Mouse (Mus musculus): ENCODE measurements around the gene Arl6ip6. TPM values are rescaled to one million over a fixed set of nuclear protein-coding genes. Genes with fewer than 3 reads are reported as not detected.

The Arl6ip6 gene
- polyA plus RNA-seq, 1 experiment from 2014 or later: 41.6 TPM

DNA sequence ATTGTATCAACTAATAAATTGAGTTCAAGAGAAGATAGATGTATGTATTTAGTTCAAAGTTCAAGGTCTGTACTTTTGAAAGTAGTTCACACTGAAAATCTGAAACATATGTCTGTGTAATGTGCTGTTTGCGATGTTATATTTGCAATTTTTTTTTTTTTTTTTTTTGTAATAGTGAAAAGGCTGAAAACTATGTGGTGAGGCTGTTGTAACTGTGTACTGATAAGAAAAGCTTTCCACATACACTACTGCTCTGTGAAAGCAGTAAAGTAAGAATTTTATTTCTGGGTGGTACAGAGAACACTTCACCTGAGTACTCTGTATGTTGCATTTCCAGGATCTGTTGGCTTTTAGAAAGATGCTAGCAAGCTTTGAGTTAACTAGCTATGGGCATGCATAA lies 7.7 kb downstream of the Arl6ip6 start:
- Histone ChIP-seq H3K9me3 (replicated peaks; ENCODE audit: control insufficient read depth, low read length) (no peaks in the 10 kb centered on the region), H3K4me2 (ENCODE audit: low read depth, low read length) (no peak overlapping the region), H3K9ac (ENCODE audit: low read length) (no peak overlapping the region), H3K27ac (ENCODE audit: low read length) (no peak overlapping the region), H3K4me1 (ENCODE audit: control insufficient read depth, insufficient read depth, low read length) (no peaks in the 10 kb centered on the region), H3K36me3 (ENCODE audit: control insufficient read depth, insufficient read depth, low read length) (0 out of 2 replicates have a peak, but pooled peaks cover 6% of the 10 kb centered on the region), H3K27me3 (ENCODE audit: control insufficient read depth, insufficient read depth, low read length) (no peaks in the 10 kb centered on the region), H3K4me3 (replicated peaks; ENCODE audit: low read length) (no peak overlapping the region)
- WGBS: 91% methylated on average over 1 of the region's 1 CpGs
- ATAC-seq (ENCODE audit: insufficient read depth, low FRiP score): no peak

DNA sequence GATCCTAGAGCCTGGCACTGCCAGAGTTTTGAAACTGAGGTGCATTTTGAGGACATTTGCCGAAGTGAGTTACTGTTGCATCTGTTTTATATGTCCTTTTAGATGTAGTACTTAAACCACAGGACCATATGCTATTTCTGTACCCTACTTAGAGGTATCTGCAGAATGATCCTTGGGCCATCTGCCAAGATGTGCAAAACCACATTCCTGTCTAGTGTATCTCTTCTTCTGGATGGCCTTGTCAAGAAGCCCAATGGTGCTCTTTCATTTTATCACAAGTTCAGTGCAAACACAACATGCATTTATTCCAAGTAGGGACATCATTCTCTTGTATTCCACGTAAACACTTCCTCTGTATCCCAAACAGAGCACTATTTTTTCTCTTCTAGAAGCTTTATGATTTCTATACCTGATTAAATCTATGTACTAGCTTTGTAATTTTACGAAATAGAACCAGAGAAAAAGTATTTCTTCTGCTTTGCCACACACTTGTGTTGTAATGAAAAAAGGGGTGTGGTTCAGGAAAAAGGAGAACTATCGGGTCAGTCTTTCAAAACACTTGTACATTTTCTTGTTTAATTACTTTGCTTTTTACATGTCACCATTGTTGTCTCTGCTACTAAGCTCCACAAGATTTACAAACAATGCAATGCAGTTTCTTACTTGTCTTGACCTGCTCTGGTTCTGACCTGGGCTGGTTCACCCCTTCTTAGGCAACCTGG lies 8.8 kb downstream of the Arl6ip6 start:
- Histone ChIP-seq H3K36me3 (ENCODE audit: control insufficient read depth, insufficient read depth, low read length) (0 out of 2 replicates have a peak, but pooled peaks cover 6% of the 10 kb centered on the region), H3K4me2 (ENCODE audit: low read depth, low read length) (no peak overlapping the region), H3K9ac (ENCODE audit: low read length) (no peak overlapping the region), H3K9me3 (replicated peaks; ENCODE audit: control insufficient read depth, low read length) (no peaks in the 10 kb centered on the region), H3K4me3 (replicated peaks; ENCODE audit: low read length) (no peak overlapping the region), H3K27me3 (ENCODE audit: control insufficient read depth, insufficient read depth, low read length) (no peaks in the 10 kb centered on the region), H3K27ac (ENCODE audit: low read length) (no peak overlapping the region), H3K4me1 (ENCODE audit: control insufficient read depth, insufficient read depth, low read length) (no peaks in the 10 kb centered on the region)
- ATAC-seq (ENCODE audit: insufficient read depth, low FRiP score): no peak
- WGBS: 79% methylated on average over 4 of the region's 4 CpGs

DNA sequence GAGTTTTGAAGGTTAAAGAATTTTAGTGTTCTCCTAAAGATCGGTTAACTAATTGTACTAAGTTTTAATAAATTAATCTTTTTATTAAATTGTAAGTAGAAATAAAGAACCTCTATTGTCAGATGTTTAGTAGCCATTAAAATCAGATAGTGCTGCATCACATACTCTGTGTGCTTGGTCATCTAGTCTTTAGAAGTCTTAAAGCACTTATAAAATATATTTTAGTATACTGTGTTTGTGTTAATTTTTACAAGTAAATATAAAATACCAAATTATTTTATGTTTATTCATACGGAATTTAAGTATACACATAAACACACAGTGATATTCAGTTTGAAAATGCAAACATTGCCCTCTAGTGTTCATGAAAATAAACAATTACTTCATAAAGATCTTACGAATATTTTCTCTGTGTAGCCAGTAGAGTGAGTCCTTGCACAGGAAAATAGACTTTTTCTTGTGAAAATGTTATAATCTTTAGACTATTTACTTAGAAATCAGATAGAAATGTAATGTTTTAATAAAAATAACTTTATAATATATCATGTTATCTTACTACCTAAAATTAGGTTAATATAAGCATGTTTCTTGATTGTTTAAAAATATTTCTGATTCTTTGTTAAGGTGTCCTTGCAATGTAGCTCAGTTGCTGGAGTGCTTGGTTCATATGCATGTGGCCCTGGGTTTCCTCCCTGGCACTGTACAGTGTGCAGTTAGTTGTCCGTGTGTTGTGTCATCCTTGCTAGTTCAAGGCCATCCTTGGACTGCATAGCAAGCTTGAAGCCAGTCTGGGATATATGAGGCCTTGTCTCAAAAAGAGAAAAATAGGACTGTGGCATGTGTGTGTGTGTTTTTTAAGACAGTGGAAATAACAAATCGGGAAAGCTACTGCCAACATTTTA lies 13.1 kb downstream of the Arl6ip6 start:
- Histone ChIP-seq H3K4me3 (replicated peaks; ENCODE audit: low read length) (no peak overlapping the region), H3K36me3 (ENCODE audit: control insufficient read depth, insufficient read depth, low read length) (peaks cover 3% of the 10 kb centered on the region; the same call in 1 of the 2 replicates), H3K4me2 (ENCODE audit: low read depth, low read length) (no peak overlapping the region), H3K4me1 (ENCODE audit: control insufficient read depth, insufficient read depth, low read length) (no peaks in the 10 kb centered on the region), H3K27ac (ENCODE audit: low read length) (no peak overlapping the region), H3K9ac (ENCODE audit: low read length) (no peak overlapping the region), H3K9me3 (replicated peaks; ENCODE audit: control insufficient read depth, low read length) (no peaks in the 10 kb centered on the region), H3K27me3 (ENCODE audit: control insufficient read depth, insufficient read depth, low read length) (no peaks in the 10 kb centered on the region)
- 62% methylated on average over 5 of the region's 5 CpGs for WGBS
- no peak for ATAC-seq (ENCODE audit: insufficient read depth, low FRiP score)

DNA sequence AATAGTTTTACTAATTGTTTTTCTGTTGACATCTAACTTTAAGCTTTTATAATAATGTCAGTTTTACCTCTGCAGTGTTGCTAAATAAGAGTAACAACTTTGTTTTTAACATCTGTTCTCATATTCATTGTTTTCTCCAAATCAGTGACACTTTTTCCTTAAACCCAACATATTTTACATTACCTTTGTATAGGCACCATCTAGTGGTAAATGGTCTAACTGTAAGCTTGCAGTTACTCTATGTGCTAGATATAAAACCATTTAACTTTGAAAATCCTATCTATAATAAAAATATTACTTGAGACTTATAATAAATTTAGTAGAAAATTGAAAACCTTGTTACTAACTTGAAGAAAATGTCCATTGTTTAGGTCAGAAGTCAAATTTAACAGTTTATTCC lies 15.2 kb downstream of the Arl6ip6 start:
- no peaks in the 10 kb centered on the region for H3K4me1 ChIP-seq (ENCODE audit: control insufficient read depth, insufficient read depth, low read length)
- ATAC-seq (ENCODE audit: insufficient read depth, low FRiP score): no peak

DNA sequence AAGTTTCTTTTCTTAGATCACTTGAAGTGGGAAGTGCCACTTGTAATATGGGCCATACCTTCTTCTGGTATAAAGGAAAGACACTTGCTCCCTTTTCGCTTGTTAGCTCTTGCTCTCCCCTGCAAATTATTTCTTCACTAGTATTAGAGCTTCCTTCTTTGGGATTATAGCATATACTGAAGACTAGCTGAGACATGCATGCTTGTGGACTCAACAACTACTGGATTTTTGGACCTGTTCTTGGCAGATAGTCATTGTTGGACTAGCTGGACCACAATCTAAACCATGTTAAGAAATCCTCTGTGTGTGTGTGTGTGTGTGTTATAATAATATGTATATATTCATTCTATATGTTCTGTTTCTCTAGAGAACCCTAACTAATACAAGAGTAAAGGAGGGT lies 22.0 kb downstream of the Arl6ip6 start:
- Histone ChIP-seq H3K27me3 (ENCODE audit: control insufficient read depth, insufficient read depth, low read length) (no peaks in the 10 kb centered on the region), H3K4me3 (replicated peaks; ENCODE audit: low read length) (no peak overlapping the region), H3K9ac (ENCODE audit: low read length) (no peak overlapping the region), H3K9me3 (replicated peaks; ENCODE audit: control insufficient read depth, low read length) (no peaks in the 10 kb centered on the region), H3K4me2 (ENCODE audit: low read depth, low read length) (no peak overlapping the region), H3K36me3 (ENCODE audit: control insufficient read depth, insufficient read depth, low read length) (peaks cover 26% of the 10 kb centered on the region), H3K27ac (ENCODE audit: low read length) (no peak overlapping the region), H3K4me1 (ENCODE audit: control insufficient read depth, insufficient read depth, low read length) (no peaks in the 10 kb centered on the region)
- WGBS: 97% methylated on average over 1 of the region's 1 CpGs
- ATAC-seq (ENCODE audit: insufficient read depth, low FRiP score): no peak

More for the DNA sequence above, 15.2 kb downstream of the Arl6ip6 start:
- Histone ChIP-seq H3K9ac (ENCODE audit: low read length) (no peak overlapping the region), H3K9me3 (replicated peaks; ENCODE audit: control insufficient read depth, low read length) (no peaks in the 10 kb centered on the region), H3K27ac (ENCODE audit: low read length) (no peak overlapping the region), H3K27me3 (ENCODE audit: control insufficient read depth, insufficient read depth, low read length) (no peaks in the 10 kb centered on the region), H3K36me3 (ENCODE audit: control insufficient read depth, insufficient read depth, low read length) (peaks cover 12% of the 10 kb centered on the region), H3K4me3 (replicated peaks; ENCODE audit: low read length) (no peak overlapping the region), H3K4me2 (ENCODE audit: low read depth, low read length) (no peak overlapping the region)

DNA sequence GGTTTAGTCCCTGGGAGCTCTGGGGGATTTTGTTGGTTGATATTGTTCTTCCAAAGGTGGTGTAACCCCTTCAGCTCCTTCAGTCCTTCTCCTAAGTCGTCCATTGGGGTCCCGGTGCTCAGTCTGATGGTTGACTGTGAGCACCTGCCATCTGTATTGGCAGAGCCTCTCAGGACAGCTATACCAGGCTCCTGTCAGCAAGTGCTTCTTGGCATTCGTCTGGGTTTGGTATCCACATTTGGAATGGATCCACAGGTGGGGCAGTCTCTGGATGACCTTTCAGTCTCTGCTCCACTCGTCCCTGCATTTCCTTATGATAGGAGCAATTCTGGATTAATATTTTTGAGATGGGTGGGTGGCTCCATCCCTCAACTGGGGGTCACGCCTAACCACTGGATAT lies 30.7 kb downstream of the Arl6ip6 start:
- Histone ChIP-seq H3K9ac (ENCODE audit: low read length) (no peak overlapping the region), H3K4me2 (ENCODE audit: low read depth, low read length) (no peak overlapping the region), H3K4me3 (replicated peaks; ENCODE audit: low read length) (no peak overlapping the region), H3K27me3 (ENCODE audit: control insufficient read depth, insufficient read depth, low read length) (no peaks in the 10 kb centered on the region), H3K36me3 (ENCODE audit: control insufficient read depth, insufficient read depth, low read length) (0 out of 2 replicates have a peak, but pooled peaks cover 3% of the 10 kb centered on the region), H3K9me3 (replicated peaks; ENCODE audit: control insufficient read depth, low read length) (peaks cover 4% of the 10 kb centered on the region), H3K27ac (ENCODE audit: low read length) (no peak overlapping the region), H3K4me1 (ENCODE audit: control insufficient read depth, insufficient read depth, low read length) (no peaks in the 10 kb centered on the region)
- 91% methylated on average over 5 of the region's 5 CpGs for WGBS
- ATAC-seq (ENCODE audit: insufficient read depth, low FRiP score): no peak

DNA sequence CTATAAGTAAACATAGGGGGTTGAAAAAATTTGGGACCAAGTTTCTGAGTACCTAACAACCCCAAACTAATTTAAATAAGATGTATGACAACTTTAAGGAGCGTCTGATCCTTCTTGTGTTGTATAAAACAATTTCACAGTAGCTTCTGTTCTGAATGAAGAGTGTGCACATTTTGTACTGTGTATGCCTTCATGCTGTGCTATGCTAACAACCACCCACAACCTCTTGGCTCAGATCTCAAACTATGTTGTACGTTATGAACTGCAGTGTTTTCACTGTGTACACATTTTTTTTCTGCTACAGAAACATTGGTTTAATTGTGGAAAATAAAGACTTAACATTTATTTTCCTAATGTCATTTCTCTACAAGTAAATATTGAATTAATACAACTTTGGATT lies 65.5 kb downstream of the Arl6ip6 start:
- Histone ChIP-seq H3K9me3 (replicated peaks; ENCODE audit: control insufficient read depth, low read length) (no peaks in the 10 kb centered on the region), H3K27ac (ENCODE audit: low read length) (no peak overlapping the region), H3K9ac (ENCODE audit: low read length) (no peak overlapping the region), H3K4me2 (ENCODE audit: low read depth, low read length) (no peak overlapping the region), H3K4me1 (ENCODE audit: control insufficient read depth, insufficient read depth, low read length) (no peaks in the 10 kb centered on the region), H3K27me3 (ENCODE audit: control insufficient read depth, insufficient read depth, low read length) (no peaks in the 10 kb centered on the region), H3K4me3 (replicated peaks; ENCODE audit: low read length) (no peak overlapping the region), H3K36me3 (ENCODE audit: control insufficient read depth, insufficient read depth, low read length) (no peaks in the 10 kb centered on the region)
- no peak for ATAC-seq (ENCODE audit: insufficient read depth, low FRiP score)
- WGBS: 50% methylated on average over 2 of the region's 2 CpGs
